Mouse (Mus musculus): ENCODE data around the gene Numa1. TPM values are rescaled to one million over a fixed set of nuclear protein-coding genes. Genes with fewer than 3 reads are reported as not detected.

Numa1 gene
- total RNA-seq, 1 experiment, result 91.0 TPM

GRCm38 (mm10) chr7:101896104-101897066 lies 37.5 kb upstream of the Numa1 start:
- peak; percentile 98 for DNase-seq (ENCODE audit: low read depth, low spot score)
- peak overlapping the region; percentile 96 for H3K9ac ChIP-seq (ENCODE audit: insufficient read depth, low read depth, low read length, poor library complexity, severe bottlenecking)
- in situ Hi-C loops (cut with MboI; ENCODE audit: low sequenced_read_pairs in 2 of 2, unreplicated experiment in 2 of 2), result no loop called here
- TF ChIP-seq HCFC1 (IDR thresholded peaks at IDR 0.05; ENCODE audit: borderline replicate concordance, insufficient read depth, low read length), result peak; percentile 83
- no peak for TF ChIP-seq MAFK (IDR thresholded peaks at IDR 0.05; ENCODE audit: insufficient read depth, low read depth, low read length)
- peak; percentile 83 for TF ChIP-seq CHD2 (IDR thresholded peaks at IDR 0.05; ENCODE audit: low read depth, low read length)
- TF ChIP-seq ZNF384 (IDR thresholded peaks at IDR 0.05; ENCODE audit: low read depth, low read length), result no peak
- TF ChIP-seq ZC3H11A (IDR thresholded peaks at IDR 0.05; ENCODE audit: borderline replicate concordance, low read depth, low read length), result no peak
- H3K4me3 ChIP-seq (ENCODE audit: insufficient read depth in 1 of 2, low read depth in 1 of 2, low read length in 2 of 2, poor library complexity in 1 of 2, severe bottlenecking in 1 of 2), result peak overlapping the region; percentile 87 to 98
- H3K9me3 ChIP-seq (ENCODE audit: control insufficient read depth, insufficient read depth, low read depth, low read length), result no peaks in the 10 kb centered on the region
- peak overlapping the region; percentile 97 for H3K27ac ChIP-seq (ENCODE audit: insufficient read depth, low read depth, low read length, poor library complexity, severe bottlenecking)
- peaks cover 4 to 9% of the 10 kb centered on the region in 2 experiments for H3K4me1 ChIP-seq (ENCODE audit: control insufficient read depth in 2 of 2, insufficient read depth in 2 of 2, low read length in 2 of 2, poor library complexity in 1 of 2)
- H3K36me3 ChIP-seq (ENCODE audit: control insufficient read depth, insufficient read depth, low read length, poor library complexity, severe bottlenecking), result peaks cover 7% of the 10 kb centered on the region

- TF ChIP-seq ZC3H11A (IDR thresholded peaks at IDR 0.05; ENCODE audit: borderline replicate concordance, low read depth, low read length) (no peak), HCFC1 (IDR thresholded peaks at IDR 0.05; ENCODE audit: borderline replicate concordance, insufficient read depth, low read length) (no peak), MAFK (IDR thresholded peaks at IDR 0.05; ENCODE audit: insufficient read depth, low read depth, low read length) (no peak), CHD2 (IDR thresholded peaks at IDR 0.05; ENCODE audit: low read depth, low read length) (no peak), ZNF384 (IDR thresholded peaks at IDR 0.05; ENCODE audit: low read depth, low read length) (no peak)
- in situ Hi-C loops (cut with MboI; ENCODE audit: low sequenced_read_pairs in 2 of 2, unreplicated experiment in 2 of 2), result no loop called here
- H3K36me3 ChIP-seq (ENCODE audit: control insufficient read depth, insufficient read depth, low read length, poor library complexity, severe bottlenecking), result peaks cover 9% of the 10 kb centered on the region
- H3K4me3 ChIP-seq (ENCODE audit: insufficient read depth in 1 of 2, low read depth in 1 of 2, low read length in 2 of 2, poor library complexity in 1 of 2, severe bottlenecking in 1 of 2), result peak overlapping the region in 1 of 2 experiments; percentile 32; a peak in 2 of 4 replicates
- peak overlapping the region; percentile 69 for H3K9ac ChIP-seq (ENCODE audit: insufficient read depth, low read depth, low read length, poor library complexity, severe bottlenecking)
- H3K9me3 ChIP-seq (ENCODE audit: control insufficient read depth, insufficient read depth, low read depth, low read length), result no peaks in the 10 kb centered on the region
- H3K4me1 ChIP-seq (ENCODE audit: control insufficient read depth in 2 of 2, insufficient read depth in 2 of 2, low read length in 2 of 2, poor library complexity in 1 of 2), result peaks cover 4 to 6% of the 10 kb centered on the region in 2 experiments; a peak in 3 of 4 replicates
- no peak for DNase-seq (ENCODE audit: low read depth, low spot score)
- H3K27ac ChIP-seq (ENCODE audit: insufficient read depth, low read depth, low read length, poor library complexity, severe bottlenecking), result peak overlapping the region; percentile 53
Observed at GRCm38 (mm10) chr7:101900331-101901097, 33.4 kb upstream of the Numa1 start.

GRCm38 (mm10) chr7:101901969-101902368 lies 31.9 kb upstream of the Numa1 start:
- Histone ChIP-seq H3K9ac (ENCODE audit: insufficient read depth, low read depth, low read length, poor library complexity, severe bottlenecking) (no peak overlapping the region), H3K27ac (ENCODE audit: insufficient read depth, low read depth, low read length, poor library complexity, severe bottlenecking) (no peak overlapping the region; the same call in 1 of the 2 replicates), H3K36me3 (ENCODE audit: control insufficient read depth, insufficient read depth, low read length, poor library complexity, severe bottlenecking) (peaks cover 9% of the 10 kb centered on the region), H3K4me3 (ENCODE audit: insufficient read depth in 1 of 2, low read depth in 1 of 2, low read length in 2 of 2, poor library complexity in 1 of 2, severe bottlenecking in 1 of 2) (no peak overlapping the region), H3K4me1 (ENCODE audit: control insufficient read depth in 2 of 2, insufficient read depth in 2 of 2, low read length in 2 of 2, poor library complexity in 1 of 2) (peaks cover 9 to 11% of the 10 kb centered on the region in 2 experiments; a peak in 3 of 4 replicates), H3K9me3 (ENCODE audit: control insufficient read depth, insufficient read depth, low read depth, low read length) (no peaks in the 10 kb centered on the region)
- in situ Hi-C loops (cut with MboI; ENCODE audit: low sequenced_read_pairs in 2 of 2, unreplicated experiment in 2 of 2), result no loop called here
- DNase-seq (ENCODE audit: low read depth, low spot score), result no peak
- TF ChIP-seq ZC3H11A (IDR thresholded peaks at IDR 0.05; ENCODE audit: borderline replicate concordance, low read depth, low read length) (no peak), ZNF384 (IDR thresholded peaks at IDR 0.05; ENCODE audit: low read depth, low read length) (no peak), MAFK (IDR thresholded peaks at IDR 0.05; ENCODE audit: insufficient read depth, low read depth, low read length) (no peak), HCFC1 (IDR thresholded peaks at IDR 0.05; ENCODE audit: borderline replicate concordance, insufficient read depth, low read length) (no peak), CHD2 (IDR thresholded peaks at IDR 0.05; ENCODE audit: low read depth, low read length) (no peak)

- DNase-seq (ENCODE audit: low read depth, low spot score), result no peak
- H3K27ac ChIP-seq (ENCODE audit: insufficient read depth, low read depth, low read length, poor library complexity, severe bottlenecking), result no peak overlapping the region
Observed at GRCm38 (mm10) chr7:101902846-101903245, 31.1 kb upstream of the Numa1 start.

More at GRCm38 (mm10) chr7:101902846-101903245, 31.1 kb upstream of the Numa1 start:
- peaks cover 7% of the 10 kb centered on the region for H3K36me3 ChIP-seq (ENCODE audit: control insufficient read depth, insufficient read depth, low read length, poor library complexity, severe bottlenecking)
- H3K9me3 ChIP-seq (ENCODE audit: control insufficient read depth, insufficient read depth, low read depth, low read length), result no peaks in the 10 kb centered on the region
- in situ Hi-C loops (cut with MboI; ENCODE audit: low sequenced_read_pairs in 2 of 2, unreplicated experiment in 2 of 2), result no loop called here
- no peak overlapping the region for H3K9ac ChIP-seq (ENCODE audit: insufficient read depth, low read depth, low read length, poor library complexity, severe bottlenecking)
- TF ChIP-seq ZNF384 (IDR thresholded peaks at IDR 0.05; ENCODE audit: low read depth, low read length) (no peak), ZC3H11A (IDR thresholded peaks at IDR 0.05; ENCODE audit: borderline replicate concordance, low read depth, low read length) (no peak), MAFK (IDR thresholded peaks at IDR 0.05; ENCODE audit: insufficient read depth, low read depth, low read length) (no peak), CHD2 (IDR thresholded peaks at IDR 0.05; ENCODE audit: low read depth, low read length) (no peak), HCFC1 (IDR thresholded peaks at IDR 0.05; ENCODE audit: borderline replicate concordance, insufficient read depth, low read length) (no peak)
- H3K4me3 ChIP-seq (ENCODE audit: insufficient read depth in 1 of 2, low read depth in 1 of 2, low read length in 2 of 2, poor library complexity in 1 of 2, severe bottlenecking in 1 of 2), result no peak overlapping the region
- peaks cover 6 to 12% of the 10 kb centered on the region in 2 experiments; a peak in 3 of 4 replicates for H3K4me1 ChIP-seq (ENCODE audit: control insufficient read depth in 2 of 2, insufficient read depth in 2 of 2, low read length in 2 of 2, poor library complexity in 1 of 2)
